Mouse (Mus musculus): Measurements from ENCODE around the gene Scamp4. TPM values are rescaled to one million over a fixed set of nuclear protein-coding genes. Genes with fewer than 3 reads are reported as not detected.

Scamp4 gene
- total RNA-seq, 4 experiments from 2014 or later: 58.7 to 79.9 (median 70.3) TPM

DNA sequence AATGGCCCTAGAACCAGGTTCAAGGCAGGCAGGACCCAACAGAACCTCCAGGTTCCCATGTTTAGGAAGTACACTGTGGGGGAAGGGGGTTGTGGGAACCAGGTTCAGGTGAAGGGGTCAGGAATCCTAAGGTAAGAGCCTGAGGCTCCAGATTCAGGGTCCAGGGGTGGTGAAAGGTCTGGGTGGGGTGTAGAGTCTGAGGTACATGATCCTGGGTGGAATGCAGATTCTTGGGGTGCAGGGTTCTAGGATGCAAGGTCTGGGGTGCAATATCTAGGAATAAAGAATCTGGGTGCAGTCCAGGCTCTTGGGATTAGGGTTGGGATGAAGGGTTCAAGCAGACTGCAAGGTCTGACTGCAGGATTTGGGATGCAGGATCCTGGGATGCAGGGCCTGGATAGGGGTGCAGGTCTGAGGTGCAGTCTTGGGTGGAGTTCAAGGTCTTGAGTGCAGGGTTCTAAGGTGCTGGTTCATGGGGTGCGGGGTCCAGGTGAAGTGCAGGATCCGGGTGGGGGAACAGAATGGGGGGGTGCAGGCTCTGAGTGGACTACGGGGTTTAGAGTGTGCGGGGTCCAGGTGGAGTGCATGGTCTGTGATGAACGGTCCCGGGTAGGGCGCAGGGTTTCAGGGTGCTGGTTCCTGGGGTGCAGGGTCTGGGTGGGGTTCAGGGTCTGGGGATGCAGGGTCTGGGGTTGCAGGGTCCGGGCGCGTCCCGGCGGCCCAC is 52.9 kb downstream of the Scamp4 start:
- DNase-seq: no peak

- peak; percentile 96 for DNase-seq
These were observed 53.6 kb downstream of the Scamp4 start for GRCm38 (mm10) chr10:80656130-80656862.

GRCm38 (mm10) chr10:80656863-80657623 is 54.4 kb downstream of the Scamp4 start, which contains the start of gene Btbd2:
Gene Btbd2, minus strand, starts transcription at chr10:80657071.
- DNase-seq: no peak

DNA sequence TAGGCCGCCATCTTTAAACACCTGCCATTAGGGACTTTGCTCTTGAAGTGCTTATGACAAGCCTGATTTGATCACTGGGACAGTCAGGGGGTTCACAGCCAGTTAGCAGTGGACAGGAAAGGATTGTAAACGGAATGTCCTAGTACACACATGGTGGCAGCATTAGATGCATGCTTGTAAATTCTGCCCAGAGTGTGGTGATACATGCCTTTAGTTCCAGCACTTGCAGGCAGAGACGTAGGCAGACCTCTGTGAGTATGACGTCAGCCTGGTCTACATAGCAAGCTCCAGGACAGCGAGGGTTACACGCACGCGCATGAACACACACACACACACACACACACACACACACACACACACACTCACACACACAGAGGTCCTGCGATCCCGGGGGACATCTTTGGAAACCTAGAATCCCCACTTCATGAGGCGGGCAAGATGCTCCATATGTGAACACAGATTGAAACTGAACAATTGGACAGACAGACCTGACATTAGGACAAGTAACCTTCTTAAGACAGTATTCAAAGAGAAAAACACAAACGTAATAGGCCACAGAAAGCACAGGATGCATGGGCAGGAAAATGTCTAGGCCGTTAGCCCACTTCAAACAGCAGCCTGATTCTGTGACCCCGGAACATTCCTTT is 55.6 kb downstream of the Scamp4 start:
- no peak for DNase-seq

DNA sequence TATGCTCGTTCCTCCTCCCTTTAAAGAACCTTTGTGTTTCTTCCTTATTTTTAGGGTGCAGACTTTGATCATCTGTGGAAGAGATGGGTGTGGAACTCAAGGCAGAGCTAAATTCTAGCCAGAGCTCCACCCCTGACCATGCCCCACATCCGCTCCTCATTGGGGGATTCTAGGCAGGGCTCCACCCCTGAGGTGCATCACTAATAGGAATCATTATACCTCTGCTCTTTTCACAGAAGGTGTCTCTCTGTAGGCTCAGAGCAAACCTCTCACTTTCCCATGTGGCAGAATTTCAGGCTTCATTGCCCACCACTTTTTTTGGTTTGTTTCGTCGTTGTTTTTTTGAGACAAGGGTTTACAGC is 56.1 kb downstream of the Scamp4 start:
- no peak for DNase-seq

GRCm38 (mm10) chr10:80659213-80659612 is 56.5 kb downstream of the Scamp4 start:
- peak; percentile 60 for DNase-seq

GRCm38 (mm10) chr10:80661149-80661548 is 58.5 kb downstream of the Scamp4 start:
- DNase-seq: no peak

GRCm38 (mm10) chr10:80663485-80664196 is 61.0 kb downstream of the Scamp4 start:
- no peak for DNase-seq

DNA sequence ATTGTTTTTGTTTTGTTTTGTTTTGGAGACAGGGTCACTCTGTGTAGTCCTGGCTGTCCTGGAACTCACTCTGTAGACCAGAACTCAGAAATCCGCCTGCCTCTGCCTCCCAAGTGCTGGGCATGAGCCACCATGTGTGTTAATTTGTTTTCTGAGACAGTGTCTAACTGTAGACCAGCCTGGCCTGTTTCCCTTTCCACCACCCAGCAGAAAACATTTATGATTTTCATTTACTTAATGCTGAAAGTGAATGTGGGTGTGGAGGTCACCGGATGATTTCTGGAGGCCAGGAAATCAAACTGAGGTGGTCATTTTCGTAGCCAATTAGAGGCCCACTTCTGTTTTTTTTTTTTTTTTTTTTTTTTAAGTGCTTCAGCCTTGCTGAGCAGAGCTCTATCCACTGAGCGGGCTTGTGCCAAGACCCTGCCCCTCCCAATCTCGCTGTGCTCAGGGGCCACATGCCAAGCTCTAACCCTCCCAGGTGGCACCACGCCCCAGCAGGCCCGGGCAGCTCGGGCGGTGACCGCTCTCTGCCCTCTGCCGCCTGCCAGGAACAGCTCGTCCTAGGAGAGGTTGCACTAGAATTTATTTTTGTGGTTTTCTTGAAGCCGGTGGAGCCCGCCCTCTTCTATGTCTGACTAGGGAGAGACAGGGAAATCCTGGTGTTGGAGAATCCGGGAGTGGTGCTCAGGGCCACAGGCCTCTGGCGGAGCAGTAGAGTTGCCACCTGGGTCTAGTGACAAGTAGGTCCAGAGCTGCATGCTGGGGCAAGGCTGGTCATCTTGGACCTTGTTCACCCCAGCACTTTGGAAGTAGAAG is 61.7 kb downstream of the Scamp4 start:
- peak; percentile 87 for DNase-seq

GRCm38 (mm10) chr10:80665016-80665380 is 62.3 kb downstream of the Scamp4 start:
- DNase-seq: peak; percentile 84

Small RNA genes lying within 50 kb of the gene (microRNA-seq; reads per million reads assigned to microRNA genes)
- 0.70 to 1.5 reads per million in 2 experiments for gene Mir6912

Other genes starting within 250 kb of the Scamp4 start
- gene Plk5, start 246.4 kb upstream of the Scamp4 start, total RNA-seq (2022): 1 to 10 TPM in 1 of 4 experiments, under 1 TPM in 3; 0.21 to 1.3 (median 0.41) TPM
- 10 to 100 TPM; 17.4 to 21.6 (median 20.8) TPM for gene Mex3d, start 215.2 kb upstream of the Scamp4 start, total RNA-seq (2022)
- 100 to 1,000 TPM; 147 to 161 (median 156) TPM for gene Mbd3, start 203.3 kb upstream of the Scamp4 start, total RNA-seq (2022)
- gene Uqcr11, start 196.0 kb upstream of the Scamp4 start, total RNA-seq (2022): 100 to 1,000 TPM; 515 to 715 (median 604) TPM
- 10 to 100 TPM; 56.7 to 75.7 (median 66.8) TPM for gene Tcf3, start 169.2 kb upstream of the Scamp4 start, total RNA-seq (2022)
- gene Onecut3, start 108.0 kb upstream of the Scamp4 start, total RNA-seq (2022): not detected
- gene Atp8b3, start 63.7 kb upstream of the Scamp4 start, total RNA-seq (2022): 1 to 10 TPM; 1.2 to 3.0 (median 1.9) TPM
- gene Rexo1, start 41.3 kb upstream of the Scamp4 start, total RNA-seq (2022): 10 to 100 TPM; 54.2 to 60.1 (median 57.0) TPM
- 10 to 100 TPM; 12.7 to 15.4 (median 14.6) TPM for gene Klf16, start 25.6 kb upstream of the Scamp4 start, total RNA-seq (2022)
- 100 to 1,000 TPM in 1 of 4 experiments, 10 to 100 TPM in 3; 97.0 to 101 (median 97.8) TPM for gene Abhd17a, start 12.5 kb upstream of the Scamp4 start, total RNA-seq (2022)
- 1 to 10 TPM; 1.8 to 4.7 (median 2.9) TPM for gene Adat3, start within 50 bp of the Scamp4 start, total RNA-seq (2022)
- 1 to 10 TPM; 1.0 to 4.8 (median 3.5) TPM for gene Gm49322, start 3.1 kb downstream of the Scamp4 start, total RNA-seq (2022)
- 100 to 1,000 TPM; 157 to 173 (median 165) TPM for gene Csnk1g2, start 20.0 kb downstream of the Scamp4 start, total RNA-seq (2022)
- gene Btbd2, start 54.2 kb downstream of the Scamp4 start, total RNA-seq (2022): 10 to 100 TPM; 63.4 to 94.6 (median 79.1) TPM
- gene Mknk2, start 75.2 kb downstream of the Scamp4 start, total RNA-seq (2022): 100 to 1,000 TPM; 106 to 157 (median 123) TPM
- 10 to 100 TPM; 16.2 to 33.5 (median 25.7) TPM for gene Mob3a, start 99.1 kb downstream of the Scamp4 start, total RNA-seq (2022)
- gene Izumo4, start 99.3 kb downstream of the Scamp4 start, total RNA-seq (2022): 10 to 100 TPM; 19.3 to 46.2 (median 33.3) TPM
- gene Ap3d1, start 139.4 kb downstream of the Scamp4 start, total RNA-seq (2022): 100 to 1,000 TPM in 2 of 4 experiments, 10 to 100 TPM in 2; 91.8 to 136 (median 113) TPM
- gene Dot1l, start 152.3 kb downstream of the Scamp4 start, total RNA-seq (2022): 10 to 100 TPM; 35.0 to 78.6 (median 57.4) TPM
- 10 to 100 TPM; 52.0 to 78.6 (median 55.5) TPM for gene Sf3a2, start 195.3 kb downstream of the Scamp4 start, total RNA-seq (2022)
- 100 to 1,000 TPM in 3 of 4 experiments, 10 to 100 TPM in 1; 92.4 to 130 (median 107) TPM for gene Plekhj1, start 195.8 kb downstream of the Scamp4 start, total RNA-seq (2022)
- gene Amh, start 202.4 kb downstream of the Scamp4 start, total RNA-seq (2022): 1 to 10 TPM in 1 of 4 experiments, under 1 TPM in 3; 0.20 to 1.3 (median 0.68) TPM
- 10 to 100 TPM in 2 of 4 experiments, 1 to 10 TPM in 2; 5.7 to 23.4 (median 12.4) TPM for gene Jsrp1, start 210.6 kb downstream of the Scamp4 start, total RNA-seq (2022)
- gene Oaz1, start 223.8 kb downstream of the Scamp4 start, total RNA-seq (2022): 1,000 to 10,000 TPM in 1 of 4 experiments, 100 to 1,000 TPM in 3; 825 to 1,012 (median 923) TPM
- gene Lingo3, start 241.2 kb downstream of the Scamp4 start, total RNA-seq (2022): 10 to 100 TPM in 3 of 4 experiments, 1 to 10 TPM in 1; 8.4 to 21.5 (median 15.9) TPM